Mouse (Mus musculus) heart, embryonic 12.5 days (tissue): ENCODE data around the gene Sppl3. TPM values are rescaled to one million over a fixed set of nuclear protein-coding genes. Genes with fewer than 3 reads are reported as not detected.
A peak's percentile ranks its signal among the peaks of the same experiment; 100 is the strongest.

Source experiments
- ATAC-seq: fragments of 200-750 bp; cut with Nextera tagmentation; 2 replicates; pipeline ENCODE4 v1.8.0; 2017; ENCODE audit warnings: moderate TSS enrichment, moderate library complexity; ENCODE audit not compliant: insufficient number of reproducible peaks, low FRiP score
- H3K27ac ChIP-seq: fragments of 300-500 bp; sonication (generic); 2 replicates; pipeline ENCODE4 v1.5.1; 2016; ENCODE audit warnings: mild to moderate bottlenecking, moderate library complexity; ENCODE audit not compliant: poor library complexity, severe bottlenecking
- H3K27me3 ChIP-seq: fragments of 300-500 bp; sonication (generic); replicated peaks from 2 replicates; pipeline ENCODE4 v1.6.1; 2016; ENCODE audit warnings: mild to moderate bottlenecking, moderate library complexity
- H3K36me3 ChIP-seq: fragments of 300-500 bp; sonication (generic); 2 replicates; pipeline ENCODE4 v1.6.1; 2016; ENCODE audit warnings: mild to moderate bottlenecking, moderate library complexity
- H3K4me1 ChIP-seq: fragments of 300-500 bp; sonication (generic); replicated peaks from 2 replicates; pipeline ENCODE4 v1.6.1; 2016; ENCODE audit warnings: mild to moderate bottlenecking
- H3K4me2 ChIP-seq: fragments of 300-500 bp; sonication (generic); 2 replicates; pipeline ENCODE4 v1.6.1; 2016; ENCODE audit warnings: mild to moderate bottlenecking, moderate library complexity
- H3K4me3 ChIP-seq: fragments of 300-500 bp; sonication (generic); 2 replicates; pipeline ENCODE4 v1.5.1; 2016; ENCODE audit warnings: mild to moderate bottlenecking
- H3K9ac ChIP-seq: fragments of 300-500 bp; sonication (generic); 2 replicates; pipeline ENCODE4 v1.6.1; 2016; ENCODE audit warnings: mild to moderate bottlenecking, moderate library complexity
- H3K9me3 ChIP-seq: fragments of 300-500 bp; sonication (generic); replicated peaks from 2 replicates; pipeline ENCODE4 v1.6.1; 2016; ENCODE audit warnings: mild to moderate bottlenecking, moderate library complexity
- WGBS: fragments of 180-500 bp; shearing (Covaris S2); methylation state at CpG from one replicate; pipeline ENCODE4 v1.1.7; 2016; 5-methylcytosine and 5-hydroxymethylcytosine counted together
- polyA plus RNA-seq: library from polyadenylated mRNA; unstranded; fragments of >200 nt; fragmentation: Nextera tagmentation; extraction: Ambion mirVana; gene quantifications from 2 replicates; pipeline ENCODE4 v1.2.1, GENCODE M21; 2016

Gene Sppl3
- polyA plus RNA-seq, 1 experiment from 2014 or later = 18.2 TPM

- 67% methylated on average over 4 of the region's 4 CpGs for WGBS
- H3K4me3 ChIP-seq = no peak overlapping the region
- peaks cover 13% of the 10 kb centered on the region for H3K36me3 ChIP-seq
- ATAC-seq = no peak
- no peak overlapping the region for H3K27ac ChIP-seq
- no peak overlapping the region for H3K4me2 ChIP-seq
- no peak overlapping the region for H3K9ac ChIP-seq
- peaks cover 36% of the 10 kb centered on the region for H3K4me1 ChIP-seq
- no peaks in the 10 kb centered on the region for H3K27me3 ChIP-seq
- H3K9me3 ChIP-seq = no peaks in the 10 kb centered on the region
Observed at GRCm38 (mm10) chr5:115074749-115075148, 63.8 kb downstream of the Sppl3 start.

- no peaks in the 10 kb centered on the region for H3K27me3 ChIP-seq
- H3K36me3 ChIP-seq = peaks cover 20% of the 10 kb centered on the region
- no peak overlapping the region for H3K4me2 ChIP-seq
- no peak overlapping the region for H3K9ac ChIP-seq
- WGBS = 51% methylated on average over 5 of the region's 5 CpGs
- ATAC-seq = no peak
- no peak overlapping the region for H3K27ac ChIP-seq
- no peaks in the 10 kb centered on the region for H3K9me3 ChIP-seq
- H3K4me1 ChIP-seq = peaks cover 27% of the 10 kb centered on the region
- H3K4me3 ChIP-seq = no peak overlapping the region
Observed at GRCm38 (mm10) chr5:115076144-115076901, 65.4 kb downstream of the Sppl3 start.

GRCm38 (mm10) chr5:115081636-115082035 is 70.7 kb downstream of the Sppl3 start:
- Histone ChIP-seq H3K9ac (no peak overlapping the region), H3K4me3 (no peak overlapping the region), H3K27ac (no peak overlapping the region), H3K4me1 (no peaks in the 10 kb centered on the region), H3K4me2 (no peak overlapping the region), H3K36me3 (peaks cover 52% of the 10 kb centered on the region), H3K9me3 (no peaks in the 10 kb centered on the region), H3K27me3 (no peaks in the 10 kb centered on the region)
- ATAC-seq = no peak
- 84% methylated on average over 5 of the region's 5 CpGs for WGBS

GRCm38 (mm10) chr5:115083492-115083891 is 72.6 kb downstream of the Sppl3 start:
- H3K4me3 ChIP-seq = no peak overlapping the region
- H3K27ac ChIP-seq = no peak overlapping the region
- no peaks in the 10 kb centered on the region for H3K9me3 ChIP-seq
- no peaks in the 10 kb centered on the region for H3K27me3 ChIP-seq
- H3K4me1 ChIP-seq = no peaks in the 10 kb centered on the region
- WGBS = 75% methylated on average over 6 of the region's 6 CpGs
- no peak for ATAC-seq
- no peak overlapping the region for H3K4me2 ChIP-seq
- peaks cover 68% of the 10 kb centered on the region for H3K36me3 ChIP-seq
- no peak overlapping the region for H3K9ac ChIP-seq

GRCm38 (mm10) chr5:115085675-115086074 is 74.7 kb downstream of the Sppl3 start:
- Histone ChIP-seq H3K4me1 (no peaks in the 10 kb centered on the region), H3K4me3 (no peak overlapping the region), H3K9ac (no peak overlapping the region), H3K27me3 (no peaks in the 10 kb centered on the region), H3K9me3 (no peaks in the 10 kb centered on the region), H3K27ac (no peak overlapping the region), H3K4me2 (no peak overlapping the region), H3K36me3 (peaks cover 83% of the 10 kb centered on the region)
- 94% methylated on average over 2 of the region's 2 CpGs for WGBS
- ATAC-seq = no peak

GRCm38 (mm10) chr5:115089592-115090268 is 78.8 kb downstream of the Sppl3 start:
- Histone ChIP-seq H3K27me3 (no peaks in the 10 kb centered on the region), H3K27ac (no peak overlapping the region), H3K9me3 (no peaks in the 10 kb centered on the region), H3K4me2 (no peak overlapping the region), H3K36me3 (peaks cover 72% of the 10 kb centered on the region), H3K9ac (no peak overlapping the region), H3K4me3 (no peak overlapping the region), H3K4me1 (peaks cover 5% of the 10 kb centered on the region)
- ATAC-seq = no peak
- 95% methylated on average over 5 of the region's 5 CpGs for WGBS

- Histone ChIP-seq H3K9ac (no peak overlapping the region), H3K4me1 (peaks cover 13% of the 10 kb centered on the region), H3K27me3 (no peaks in the 10 kb centered on the region), H3K27ac (no peak overlapping the region), H3K4me3 (no peak overlapping the region), H3K36me3 (peaks cover 73% of the 10 kb centered on the region), H3K4me2 (no peak overlapping the region), H3K9me3 (no peaks in the 10 kb centered on the region)
- no peak for ATAC-seq
- WGBS = 63% methylated on average over 3 of the region's 3 CpGs
Observed at GRCm38 (mm10) chr5:115091015-115091414, 80.1 kb downstream of the Sppl3 start.

- no peak overlapping the region for H3K9ac ChIP-seq
- 91% methylated on average over 6 of the region's 6 CpGs for WGBS
- no peaks in the 10 kb centered on the region for H3K27me3 ChIP-seq
- peaks cover 13% of the 10 kb centered on the region for H3K4me1 ChIP-seq
- no peaks in the 10 kb centered on the region for H3K9me3 ChIP-seq
- no peak overlapping the region for H3K4me3 ChIP-seq
- peaks cover 73% of the 10 kb centered on the region for H3K36me3 ChIP-seq
- H3K27ac ChIP-seq = no peak overlapping the region
- no peak overlapping the region for H3K4me2 ChIP-seq
- no peak for ATAC-seq
Observed at GRCm38 (mm10) chr5:115091776-115092175, 80.8 kb downstream of the Sppl3 start.

GRCm38 (mm10) chr5:115098195-115098594 is 87.3 kb downstream of the Sppl3 start, which contains the start of gene Gm10401:
Gene Gm10401, minus strand, starts transcription at chr5:115098295.
- Histone ChIP-seq H3K4me3 (no peak within 1 kb of the TSS), H3K36me3 (peaks cover 75% of the 10 kb centered on the region), H3K27ac (no peak within 1 kb of the TSS), H3K9me3 (no peaks in the 10 kb centered on the region), H3K9ac (no peak within 1 kb of the TSS), H3K27me3 (no peaks in the 10 kb centered on the region), H3K4me1 (peaks cover 13% of the 10 kb centered on the region), H3K4me2 (no peak within 1 kb of the TSS)
- no peak for ATAC-seq
- WGBS = 90% methylated on average over 8 of the region's 8 CpGs

GRCm38 (mm10) chr5:115099530-115099929 is 88.6 kb downstream of the Sppl3 start:
- Histone ChIP-seq H3K4me3 (no peak overlapping the region), H3K27me3 (no peaks in the 10 kb centered on the region), H3K27ac (no peak overlapping the region), H3K36me3 (peaks cover 80% of the 10 kb centered on the region), H3K4me1 (peaks cover 8% of the 10 kb centered on the region; the same call in 1 of the 2 replicates), H3K9me3 (no peaks in the 10 kb centered on the region), H3K4me2 (no peak overlapping the region), H3K9ac (no peak overlapping the region)
- ATAC-seq = no peak
- WGBS = 81% methylated on average over 5 of the region's 5 CpGs

- no peaks in the 10 kb centered on the region for H3K27me3 ChIP-seq
- H3K4me2 ChIP-seq = no peak overlapping the region
- no peak overlapping the region for H3K27ac ChIP-seq
- ATAC-seq = no peak
- WGBS = 87% methylated on average over 9 of the region's 9 CpGs
- H3K9me3 ChIP-seq = no peaks in the 10 kb centered on the region
- peaks cover 5% of the 10 kb centered on the region; the same call in 1 of the 2 replicates for H3K4me1 ChIP-seq
- H3K4me3 ChIP-seq = no peak overlapping the region
- H3K9ac ChIP-seq = 0 out of 2 replicates have a peak overlapping the region, but pooled peaks have one; percentile 7
- peaks cover 77% of the 10 kb centered on the region for H3K36me3 ChIP-seq
Observed at GRCm38 (mm10) chr5:115099991-115100390, 89.1 kb downstream of the Sppl3 start.
